Comparison of ENCODE assay signal across 20 mouse cellular contexts in genomic region chr11:102747866-102748265, GRCm38 (mm10).
"Had no signal": no experiment of that assay in that cellular context is flagged by ENCODE, and none has a peak within 500 bp of the region (broad histone marks: within the 10 kb centered on the region; RNA-seq: fewer than 3 reads in every experiment).

No protein-coding gene starts in this region.

- H3K27ac ChIP-seq: heart, adult 2 months; heart, embryonic 13.5 days; heart, embryonic 15.5 days; hindbrain, embryonic 13.5 days; hindbrain, embryonic 15.5 days; hindbrain, postnatal 0 days; kidney, postnatal 0 days; limb, embryonic 13.5 days; limb, embryonic 15.5 days; liver, embryonic 13.5 days; liver, embryonic 15.5 days had no signal

- H3K4me3 ChIP-seq: heart, adult 2 months; heart, embryonic 13.5 days; heart, embryonic 15.5 days; hindbrain, embryonic 13.5 days; hindbrain, embryonic 15.5 days; limb, embryonic 13.5 days; limb, embryonic 15.5 days; liver, embryonic 13.5 days; liver, embryonic 15.5 days had no signal

- H3K4me2 ChIP-seq: heart, embryonic 11.5 days; heart, embryonic 13.5 days; heart, embryonic 15.5 days; hindbrain, embryonic 13.5 days; hindbrain, embryonic 15.5 days; limb, embryonic 13.5 days; limb, embryonic 15.5 days; liver, embryonic 13.5 days; liver, embryonic 15.5 days had no signal

- H3K9me3 ChIP-seq: heart, embryonic 13.5 days; heart, embryonic 15.5 days; hindbrain, embryonic 13.5 days; hindbrain, embryonic 15.5 days; limb, embryonic 13.5 days; limb, embryonic 15.5 days; liver, embryonic 13.5 days; liver, embryonic 15.5 days had no signal

- DNase-seq: gastrocnemius, postnatal 14 days; gastrocnemius, postnatal 36 days; heart, adult 11 months; heart, adult 2 months; heart, postnatal 14 days; heart, postnatal 36 days; layer of hippocampus, adult 9-11 months; layer of hippocampus, postnatal 36 days; liver, embryonic 13.5 days had no signal

- H3K36me3 ChIP-seq: heart, embryonic 13.5 days; heart, embryonic 15.5 days; hindbrain, embryonic 13.5 days; hindbrain, embryonic 15.5 days; limb, embryonic 13.5 days; limb, embryonic 15.5 days; liver, embryonic 13.5 days; liver, embryonic 15.5 days had no signal

- H3K9ac ChIP-seq: heart, embryonic 13.5 days; heart, embryonic 15.5 days; hindbrain, embryonic 13.5 days; hindbrain, embryonic 15.5 days; limb, embryonic 13.5 days; limb, embryonic 15.5 days; liver, embryonic 13.5 days; liver, embryonic 15.5 days had no signal

- ATAC-seq: hindbrain, postnatal 0 days; intestine, embryonic 16.5 days had no signal

- H3K4me1 ChIP-seq: heart, embryonic 15.5 days; limb, embryonic 13.5 days; limb, embryonic 15.5 days; liver, embryonic 13.5 days; liver, embryonic 15.5 days had no signal

- H3K27me3 ChIP-seq: hindbrain, embryonic 15.5 days; limb, embryonic 15.5 days; liver, embryonic 15.5 days had no signal
